Mouse (Mus musculus) erythroblast, embryonic 14.5 days (primary cell): ENCODE results near the gene Slc43a1.

Source experiments
- GATA1 ChIP-seq: IDR thresholded peaks from 2 replicates; pipeline ENCODE4 v1.6.1; 2012; ENCODE audit warnings: low read length, inconsistent platforms, mixed read lengths
- TAL1 ChIP-seq: IDR thresholded peaks from 3 replicates; pipeline ENCODE4 v1.6.1; 2012; ENCODE audit warnings: low read length, inconsistent platforms, mixed read lengths

DNA sequence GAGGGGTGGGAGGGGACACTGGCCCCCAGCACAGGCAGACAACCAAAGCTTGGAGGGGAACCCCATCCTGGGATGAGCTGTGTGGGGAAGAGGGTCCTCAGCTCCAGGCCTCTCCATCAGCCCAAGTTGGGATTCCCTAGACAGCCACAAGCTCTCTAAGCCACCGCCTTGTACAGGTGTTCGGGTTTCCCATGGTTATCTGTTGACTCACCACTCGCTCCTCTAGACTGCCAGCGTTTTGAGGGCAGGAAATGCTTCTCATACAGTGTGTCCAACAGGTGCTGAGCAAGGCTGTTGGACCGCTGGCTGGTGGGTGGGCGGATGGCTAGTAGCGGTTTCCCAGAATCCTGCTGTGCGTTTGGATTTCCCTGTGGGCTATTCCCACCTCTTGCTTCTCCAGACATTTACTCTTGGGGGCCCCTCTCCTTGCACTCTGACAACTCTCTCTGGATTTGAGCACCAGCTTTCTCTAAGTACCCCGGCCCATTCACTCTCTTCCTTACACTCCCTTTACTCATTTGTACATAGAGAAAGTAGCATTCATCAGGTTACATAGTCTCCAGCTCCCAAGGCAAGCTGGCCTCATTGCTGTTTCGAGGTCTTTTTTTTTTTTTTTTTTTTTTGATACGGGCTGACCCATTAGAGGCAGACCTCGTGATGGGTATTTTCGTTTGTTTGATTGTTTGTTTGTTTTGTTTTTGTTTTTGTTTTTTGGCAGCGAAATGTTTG lies 50.8 kb downstream of the Slc43a1 start:
- TF ChIP-seq GATA1 (no peak), TAL1 (no peak)
